Mouse (Mus musculus): Measurements from ENCODE around the gene Cntn1. TPM values are rescaled to one million over a fixed set of nuclear protein-coding genes. Genes with fewer than 3 reads are reported as not detected.

The Cntn1 gene
- total RNA-seq, 4 experiments from 2014 or later = 5.0 to 7.3 (median 5.3) TPM

DNA sequence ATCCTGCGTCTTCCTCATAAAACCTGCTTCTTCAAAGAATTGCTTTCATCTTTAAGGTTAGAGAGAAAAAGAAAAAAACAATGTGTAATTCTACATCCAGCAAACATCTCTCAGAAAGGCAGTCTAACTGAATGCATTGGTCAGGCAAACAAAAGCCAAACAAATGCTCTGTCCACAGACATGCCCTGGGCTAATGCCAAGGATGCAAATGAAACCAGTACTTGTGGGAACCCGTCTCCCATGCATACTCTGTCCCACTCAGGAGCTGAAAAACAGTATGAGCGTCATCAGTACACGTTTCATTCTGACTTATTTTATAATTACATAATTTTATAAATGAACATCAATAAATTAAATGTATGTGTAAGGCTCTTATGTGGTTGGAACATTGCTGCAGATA lies 91.0 kb downstream of the Cntn1 start:
- DNase-seq = no peak

DNA sequence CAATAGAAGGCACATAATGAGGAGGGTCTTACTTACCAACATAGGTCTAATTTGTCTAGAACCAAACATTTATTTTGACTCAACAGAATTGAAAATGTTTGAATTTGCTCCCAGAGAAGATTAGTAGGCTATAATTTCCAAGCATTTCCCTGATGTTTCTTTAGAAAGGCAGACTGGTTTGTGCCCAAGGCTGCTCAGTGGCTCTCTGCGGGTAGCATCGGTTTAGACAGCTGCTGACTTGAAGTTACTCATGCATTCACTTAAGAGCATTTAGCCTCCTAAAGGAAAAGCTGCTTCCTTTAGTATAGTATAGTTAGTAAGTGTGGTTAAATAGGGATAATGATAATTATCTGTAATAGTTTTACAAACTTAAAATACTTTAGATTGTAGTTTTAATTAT lies 104.0 kb downstream of the Cntn1 start:
- no peak for DNase-seq

- no peak for DNase-seq
Observed at GRCm38 (mm10) chr15:92160855-92161162, 109.8 kb downstream of the Cntn1 start.

DNA sequence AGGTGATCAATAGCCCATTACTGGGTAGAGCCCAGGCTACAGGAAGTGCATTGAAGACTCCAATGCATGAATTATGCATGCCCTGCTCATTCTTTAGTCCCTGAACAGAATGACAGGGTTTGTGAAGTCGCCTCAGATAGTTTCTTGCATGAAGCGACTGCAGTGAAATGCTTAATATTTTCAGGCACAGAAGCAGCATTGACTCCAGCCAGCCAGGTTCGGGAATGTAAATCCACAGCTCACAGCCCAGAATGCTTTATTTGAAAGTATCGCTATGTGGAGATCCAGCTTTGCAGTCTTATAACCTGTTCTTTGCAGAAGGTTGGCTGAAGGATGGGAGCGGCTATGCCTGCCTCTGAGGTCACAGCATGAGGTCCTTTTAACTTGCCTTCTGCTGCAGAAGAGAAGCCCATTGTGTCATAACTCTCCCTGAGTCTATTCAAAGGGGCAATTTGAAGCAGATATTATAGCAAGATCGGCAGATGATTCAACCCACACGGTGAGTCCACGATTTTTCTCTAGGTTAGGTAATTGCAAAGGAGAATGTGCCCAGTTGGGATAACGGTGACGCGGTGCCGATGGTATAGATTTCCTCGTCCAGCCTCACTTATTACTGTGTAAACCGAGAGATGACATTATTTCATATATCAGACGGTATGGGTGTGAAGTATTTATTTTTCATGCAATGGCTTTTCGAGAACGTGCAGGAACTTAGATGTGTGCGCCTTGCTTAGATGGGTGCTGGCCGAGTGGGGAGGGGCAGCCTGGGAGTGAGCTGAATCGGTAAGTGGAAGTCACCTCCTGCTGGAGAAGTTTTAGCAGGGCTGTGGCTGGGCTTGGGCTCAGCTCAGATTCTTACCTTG lies 110.4 kb downstream of the Cntn1 start:
- DNase-seq = no peak

DNA sequence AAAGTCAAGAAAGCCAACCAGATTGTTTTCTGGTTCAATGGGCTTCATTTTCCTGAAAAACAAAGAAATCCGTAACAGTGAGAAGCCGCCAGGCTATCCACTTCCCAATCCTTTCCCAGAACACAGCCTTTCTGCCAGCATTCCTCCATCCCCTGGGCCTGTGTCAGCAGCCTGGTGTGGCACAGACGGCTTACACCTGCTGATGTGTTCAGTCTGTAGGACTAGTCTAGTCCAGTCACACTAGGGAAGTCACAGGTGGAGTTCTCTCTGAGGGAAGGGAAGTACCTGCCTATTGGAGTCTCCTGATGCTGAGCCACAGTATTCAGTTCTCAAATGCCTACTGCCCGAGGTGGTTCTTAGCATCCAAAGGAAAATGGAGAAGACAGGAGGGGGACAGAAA lies 111.9 kb downstream of the Cntn1 start:
- DNase-seq = no peak

- DNase-seq = no peak
Observed at GRCm38 (mm10) chr15:92164127-92164526, 113.2 kb downstream of the Cntn1 start.

GRCm38 (mm10) chr15:92166266-92166665 lies 115.3 kb downstream of the Cntn1 start:
- no peak for DNase-seq

DNA sequence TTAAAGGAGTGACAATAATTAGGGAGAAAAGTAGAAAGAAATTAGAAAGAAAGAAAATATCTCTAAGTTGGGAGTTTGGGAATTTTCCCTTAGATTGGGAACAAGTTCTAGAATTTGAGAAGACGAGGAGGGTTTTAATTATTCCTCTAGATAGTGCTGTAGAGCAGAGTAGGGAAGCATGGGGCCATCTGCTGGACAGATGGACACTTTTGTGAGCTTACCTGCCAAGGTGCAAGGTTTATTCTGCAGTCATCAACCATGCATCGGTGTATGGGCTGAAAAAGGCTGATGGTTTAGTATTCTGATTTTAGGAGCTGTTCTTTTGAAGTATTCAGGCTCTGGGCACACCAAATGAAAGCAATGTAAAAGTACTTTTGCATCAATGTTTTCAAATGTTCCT lies 124.8 kb downstream of the Cntn1 start:
- no peak for DNase-seq

DNA sequence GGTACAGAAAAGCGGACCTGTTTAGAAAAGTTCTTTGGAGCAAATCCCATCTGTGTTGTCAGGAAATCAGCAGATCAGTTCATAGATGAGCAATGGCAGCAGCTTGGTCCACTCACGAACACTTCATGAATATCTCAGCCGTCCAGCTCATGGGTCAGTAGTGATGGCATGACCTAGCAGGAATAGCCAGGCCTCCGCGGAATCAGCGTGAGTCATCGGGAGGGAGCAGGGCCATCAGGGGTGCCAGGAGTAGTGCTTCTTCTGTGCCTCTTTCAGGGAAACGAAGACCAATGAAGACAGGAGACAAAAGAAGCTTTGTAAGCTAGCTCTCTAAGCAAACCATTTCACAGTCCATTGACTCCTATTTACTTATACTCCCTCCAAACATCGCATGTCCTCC lies 126.4 kb downstream of the Cntn1 start:
- DNase-seq = peak; percentile 20

GRCm38 (mm10) chr15:92185484-92185883 lies 134.5 kb downstream of the Cntn1 start:
- DNase-seq = no peak

DNA sequence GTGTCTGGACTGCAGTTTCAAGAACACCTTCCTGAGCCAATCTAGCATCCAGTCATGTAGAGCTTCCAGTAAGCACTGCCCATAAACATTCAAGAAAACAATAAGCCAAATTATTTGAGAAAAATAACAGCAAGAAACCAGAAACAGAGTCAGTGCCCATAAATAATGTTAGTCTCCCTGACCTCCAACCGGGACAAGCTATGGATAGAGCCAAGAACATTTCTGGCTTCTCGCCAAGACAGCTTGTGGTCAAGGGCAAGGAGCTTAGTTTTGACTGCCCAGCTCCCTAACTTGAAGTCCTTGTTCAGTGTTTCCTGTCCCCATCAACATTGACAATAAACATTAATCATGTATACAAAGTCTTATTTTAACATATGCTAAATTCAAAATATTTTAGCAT lies 139.0 kb downstream of the Cntn1 start:
- DNase-seq = peak; percentile 48

GRCm38 (mm10) chr15:92200326-92200985 lies 149.5 kb downstream of the Cntn1 start:
- no peak for DNase-seq

DNA sequence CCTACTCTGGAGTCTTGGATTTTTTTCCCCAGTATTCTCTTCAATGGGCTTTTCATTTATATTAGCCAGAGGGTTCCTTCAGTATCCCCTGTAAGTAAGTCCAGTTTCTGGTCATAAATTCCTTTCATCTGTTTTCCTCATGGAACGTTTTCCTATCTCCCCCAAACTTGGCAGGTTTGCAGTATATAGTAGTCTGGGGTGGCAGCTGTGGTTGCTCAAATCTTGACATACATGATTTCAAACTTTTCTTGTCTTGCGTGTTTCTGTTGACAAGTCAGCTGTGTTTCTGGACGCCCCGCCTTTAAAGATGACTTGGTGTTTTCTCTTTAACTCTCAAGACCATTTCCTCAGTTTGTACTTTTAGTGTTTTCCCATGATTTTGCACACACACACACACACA lies 155.7 kb downstream of the Cntn1 start:
- no peak for DNase-seq

GRCm38 (mm10) chr15:92209778-92210177 lies 158.8 kb downstream of the Cntn1 start:
- DNase-seq = no peak

DNA sequence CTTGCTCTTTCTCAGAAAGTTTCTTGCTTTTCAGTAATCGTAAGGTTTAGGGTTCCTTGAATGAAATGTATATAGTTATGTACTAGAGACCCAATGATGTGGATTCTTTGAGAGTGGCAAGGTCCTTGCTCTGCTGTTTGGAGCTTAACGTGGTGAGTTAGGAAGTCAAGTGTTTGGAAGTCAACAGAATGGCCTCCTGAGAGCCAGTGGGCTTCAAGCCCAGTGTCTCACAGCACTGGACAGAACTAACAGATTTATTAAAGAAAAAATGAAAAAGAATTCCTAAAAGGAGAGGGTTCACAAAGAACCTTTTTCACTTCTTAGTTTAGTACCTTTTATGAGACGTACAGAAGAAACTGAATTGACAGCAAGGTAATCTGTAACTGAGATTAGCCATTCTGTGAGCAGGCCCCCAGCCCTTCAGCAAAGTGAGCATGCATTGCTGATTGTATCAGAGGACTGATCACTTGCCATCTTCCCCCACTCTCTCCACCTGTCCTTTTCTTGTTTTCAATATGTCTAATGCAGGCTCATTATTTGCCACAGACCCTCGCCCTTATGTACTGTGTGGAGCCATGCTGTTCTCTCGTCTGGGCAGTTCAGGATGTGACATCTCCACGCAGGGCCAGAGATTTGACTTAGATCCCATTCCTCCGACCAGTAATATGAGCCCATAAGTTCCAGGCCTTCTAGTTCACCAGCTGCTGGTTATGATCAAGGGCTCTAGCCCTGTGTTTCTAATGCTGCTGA lies 159.7 kb downstream of the Cntn1 start:
- DNase-seq = no peak

DNA sequence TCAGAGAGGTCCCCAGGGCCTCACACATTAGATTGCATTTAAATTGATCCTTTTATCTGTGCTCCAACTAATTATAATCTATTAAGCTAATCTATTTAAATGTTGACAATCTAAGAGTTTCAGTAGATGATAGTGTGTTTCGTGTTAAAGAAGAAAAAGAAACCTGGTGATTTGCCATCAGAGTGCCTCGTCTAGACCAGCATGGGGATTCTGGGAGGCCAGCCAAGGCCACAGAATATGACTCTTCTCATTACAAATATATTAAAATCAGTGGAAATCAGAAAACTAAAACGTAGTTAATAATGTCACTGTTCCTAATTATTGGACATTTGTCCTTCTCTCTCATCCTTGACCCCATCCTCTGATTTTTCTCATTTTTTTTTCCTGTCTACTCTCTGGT lies 164.9 kb downstream of the Cntn1 start:
- peak; percentile 18 for DNase-seq

DNA sequence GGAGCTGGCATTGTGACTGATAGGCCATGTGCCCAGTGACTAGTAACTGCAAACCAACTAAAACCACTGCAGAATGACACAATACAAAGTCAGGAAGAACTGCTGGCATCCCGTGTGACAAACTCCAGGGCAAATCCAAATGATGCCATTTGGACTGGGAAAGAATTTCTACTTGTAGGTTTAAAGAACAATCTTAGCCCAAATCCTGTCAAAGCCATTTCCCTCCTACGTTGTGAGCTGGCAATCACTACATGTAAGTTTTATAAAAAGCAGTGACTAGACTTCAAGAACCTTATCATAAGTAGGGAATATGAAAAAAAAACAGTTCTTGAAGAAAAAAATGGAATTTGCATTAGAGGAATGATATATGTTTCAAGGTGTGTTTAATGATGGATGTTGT lies 170.5 kb downstream of the Cntn1 start:
- no peak for DNase-seq

DNA sequence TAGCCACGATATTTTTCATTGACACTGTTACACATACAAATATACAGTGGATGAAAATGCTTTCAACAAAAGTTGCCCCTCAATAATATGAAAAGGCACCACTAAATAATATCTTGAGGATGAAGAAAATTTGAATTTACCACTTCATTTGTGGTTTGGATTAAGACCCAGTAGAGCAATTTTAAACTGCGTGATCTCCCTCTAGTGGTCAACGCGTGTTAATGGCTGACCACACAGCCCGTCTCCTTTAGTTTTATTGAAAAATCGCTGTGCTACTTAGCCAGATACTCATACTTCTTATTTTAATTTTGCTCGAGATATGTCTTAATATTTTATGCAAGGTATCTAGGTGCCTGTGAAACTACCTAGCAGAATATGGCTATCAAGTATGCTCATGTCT lies 180.4 kb downstream of the Cntn1 start:
- DNase-seq = no peak

- no peak for DNase-seq
Observed at GRCm38 (mm10) chr15:92235836-92236235, 184.9 kb downstream of the Cntn1 start.

DNA sequence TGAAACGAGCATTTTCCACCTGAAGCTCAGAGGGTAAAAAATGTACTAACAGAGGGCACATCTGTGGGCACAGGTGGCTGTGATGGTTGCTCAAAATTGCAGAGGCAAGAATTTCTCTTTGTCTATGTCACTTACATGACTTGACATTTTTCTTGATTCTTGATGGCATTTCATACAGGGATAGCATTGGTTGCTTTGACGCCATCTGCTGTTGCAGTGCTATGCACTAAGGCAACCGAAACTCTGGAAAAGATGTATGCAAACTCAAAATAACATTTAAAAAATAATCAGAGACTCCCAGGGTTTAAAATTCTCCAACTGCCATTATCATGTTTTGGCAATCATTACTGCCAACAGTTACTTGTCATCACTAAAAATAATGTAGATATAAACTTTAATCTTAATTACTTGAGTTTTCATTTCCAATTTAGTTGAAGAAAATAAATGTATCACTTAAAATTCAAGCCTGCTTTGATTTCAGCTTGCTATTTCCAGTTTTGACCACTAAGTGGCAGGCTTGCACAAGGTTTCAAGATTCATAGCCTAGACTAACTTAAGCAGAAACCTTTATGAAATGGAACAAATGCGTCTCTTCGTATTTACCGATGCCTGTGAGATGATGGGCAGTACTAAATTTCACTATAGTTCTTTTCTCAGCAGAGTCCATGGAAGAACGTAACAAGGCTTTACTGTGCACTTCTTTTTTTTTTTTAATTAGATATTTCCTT lies 214.2 kb downstream of the Cntn1 start:
- DNase-seq = no peak

- no peak for DNase-seq
Observed at GRCm38 (mm10) chr15:92268341-92268740, 217.4 kb downstream of the Cntn1 start.

- no peak for DNase-seq
Observed at GRCm38 (mm10) chr15:92268741-92269322, 217.9 kb downstream of the Cntn1 start.
